Mouse (Mus musculus): ENCODE data around the gene Thsd7a. TPM values are rescaled to one million over a fixed set of nuclear protein-coding genes. Genes with fewer than 3 reads are reported as not detected.

Gene Thsd7a
- polyA plus RNA-seq, 1 experiment from 2014 or later, result 1.2 TPM

GRCm38 (mm10) chr6:12759328-12760193 lies 10.4 kb upstream of the Thsd7a start:
- no peaks in the 10 kb centered on the region for H3K4me1 ChIP-seq (replicated peaks; ENCODE audit: control insufficient read depth, insufficient read depth, low read length)
- ATAC-seq (ENCODE audit: low read depth), result no peak
- 78% methylated on average over 8 of the region's 8 CpGs for WGBS
- H3K4me3 ChIP-seq (ENCODE audit: low read length), result no peak overlapping the region
- H3K4me2 ChIP-seq (ENCODE audit: low read depth, low read length), result no peak overlapping the region
- no peaks in the 10 kb centered on the region for H3K9me3 ChIP-seq (ENCODE audit: control insufficient read depth, low read length)
- H3K27ac ChIP-seq (ENCODE audit: low read length), result no peak overlapping the region
- H3K36me3 ChIP-seq (ENCODE audit: control insufficient read depth, insufficient read depth, low read length), result no peaks in the 10 kb centered on the region
- H3K27me3 ChIP-seq (ENCODE audit: control insufficient read depth, insufficient read depth, low read depth, low read length), result no peaks in the 10 kb centered on the region
- H3K9ac ChIP-seq (ENCODE audit: low read length), result no peak overlapping the region

DNA sequence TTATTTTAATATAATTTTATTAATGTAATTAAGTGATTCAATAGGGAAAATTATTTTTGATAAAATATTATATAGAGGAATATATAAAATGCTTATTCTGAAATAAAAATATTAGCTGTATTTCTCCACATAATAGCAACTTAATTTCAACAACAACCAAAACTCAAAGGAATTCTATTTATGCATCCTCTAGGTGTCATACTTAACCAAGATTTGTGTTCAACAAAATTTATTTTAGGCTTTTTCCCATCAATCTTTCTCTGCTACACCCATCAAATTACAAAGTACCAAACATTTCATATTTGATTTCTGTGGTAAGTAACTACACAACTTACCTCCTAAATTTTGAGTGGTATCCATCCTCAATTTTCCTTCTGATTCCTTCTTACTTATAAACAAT lies 3.1 kb upstream of the Thsd7a start:
- no peak overlapping the region for H3K4me3 ChIP-seq (ENCODE audit: low read length)
- H3K27ac ChIP-seq (ENCODE audit: low read length), result no peak overlapping the region
- no peak overlapping the region for H3K9ac ChIP-seq (ENCODE audit: low read length)
- H3K27me3 ChIP-seq (ENCODE audit: control insufficient read depth, insufficient read depth, low read depth, low read length), result peaks cover 6% of the 10 kb centered on the region; the same call in 1 of the 2 replicates
- H3K4me1 ChIP-seq (replicated peaks; ENCODE audit: control insufficient read depth, insufficient read depth, low read length), result 0 out of 2 replicates have a peak, but pooled peaks cover 5% of the 10 kb centered on the region
- no peaks in the 10 kb centered on the region for H3K9me3 ChIP-seq (ENCODE audit: control insufficient read depth, low read length)
- no peak for ATAC-seq (ENCODE audit: low read depth)
- no peak overlapping the region for H3K4me2 ChIP-seq (ENCODE audit: low read depth, low read length)
- no peaks in the 10 kb centered on the region for H3K36me3 ChIP-seq (ENCODE audit: control insufficient read depth, insufficient read depth, low read length)

DNA sequence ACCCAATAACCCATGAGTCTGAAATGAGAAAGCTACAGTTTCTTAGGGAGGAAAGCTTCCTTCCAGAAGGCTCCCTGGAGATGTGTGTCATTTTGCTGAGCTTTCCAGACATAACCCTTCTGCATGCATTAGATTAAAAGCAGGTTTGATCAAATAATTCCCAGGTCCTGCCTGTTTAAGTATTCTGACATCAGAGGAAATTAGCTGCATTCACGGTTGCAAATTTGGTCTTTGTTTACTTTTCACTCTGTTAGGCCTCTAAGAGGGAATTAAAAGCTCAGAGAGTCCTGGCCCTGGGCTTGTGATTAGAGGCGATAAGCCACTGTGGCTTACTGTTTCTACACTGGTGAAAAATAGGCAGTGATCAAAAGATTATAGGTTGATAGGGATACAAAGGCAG lies 1.2 kb upstream of the Thsd7a start:
- H3K36me3 ChIP-seq (ENCODE audit: control insufficient read depth, insufficient read depth, low read length), result no peaks in the 10 kb centered on the region
- H3K4me3 ChIP-seq (ENCODE audit: low read length), result no peak overlapping the region
- no peaks in the 10 kb centered on the region for H3K9me3 ChIP-seq (ENCODE audit: control insufficient read depth, low read length)
- 0 out of 2 replicates have a peak, but pooled peaks cover 5% of the 10 kb centered on the region for H3K4me1 ChIP-seq (replicated peaks; ENCODE audit: control insufficient read depth, insufficient read depth, low read length)
- peaks cover 6% of the 10 kb centered on the region; the same call in 1 of the 2 replicates for H3K27me3 ChIP-seq (ENCODE audit: control insufficient read depth, insufficient read depth, low read depth, low read length)
- 48% methylated on average over 2 of the region's 2 CpGs for WGBS
- H3K4me2 ChIP-seq (ENCODE audit: low read depth, low read length), result no peak overlapping the region
- ATAC-seq (ENCODE audit: low read depth), result no peak
- H3K27ac ChIP-seq (ENCODE audit: low read length), result no peak overlapping the region
- no peak overlapping the region for H3K9ac ChIP-seq (ENCODE audit: low read length)

- WGBS, result 22% methylated on average over 12 of the region's 12 CpGs
- Histone ChIP-seq H3K9ac (ENCODE audit: low read length) (peak overlapping the region; percentile 66), H3K36me3 (ENCODE audit: control insufficient read depth, insufficient read depth, low read length) (no peaks in the 10 kb centered on the region), H3K4me3 (ENCODE audit: low read length) (peak overlapping the region; percentile 64), H3K4me2 (ENCODE audit: low read depth, low read length) (peak overlapping the region; percentile 94), H3K9me3 (ENCODE audit: control insufficient read depth, low read length) (no peaks in the 10 kb centered on the region), H3K27ac (ENCODE audit: low read length) (no peak overlapping the region), H3K27me3 (ENCODE audit: control insufficient read depth, insufficient read depth, low read depth, low read length) (peaks cover 6% of the 10 kb centered on the region; the same call in 1 of the 2 replicates), H3K4me1 (replicated peaks; ENCODE audit: control insufficient read depth, insufficient read depth, low read length) (0 out of 2 replicates have a peak, but pooled peaks cover 5% of the 10 kb centered on the region)
- no peak for ATAC-seq (ENCODE audit: low read depth)
These were observed 461 bp upstream of the Thsd7a start for GRCm38 (mm10) chr6:12749531-12750210.

GRCm38 (mm10) chr6:12748454-12748786 lies 790 bp downstream of the Thsd7a start:
- Histone ChIP-seq H3K4me1 (replicated peaks; ENCODE audit: control insufficient read depth, insufficient read depth, low read length) (0 out of 2 replicates have a peak, but pooled peaks cover 5% of the 10 kb centered on the region), H3K9me3 (ENCODE audit: control insufficient read depth, low read length) (no peaks in the 10 kb centered on the region), H3K36me3 (ENCODE audit: control insufficient read depth, insufficient read depth, low read length) (no peaks in the 10 kb centered on the region), H3K27me3 (ENCODE audit: control insufficient read depth, insufficient read depth, low read depth, low read length) (peaks cover 6% of the 10 kb centered on the region; the same call in 1 of the 2 replicates), H3K4me3 (ENCODE audit: low read length) (peak overlapping the region; percentile 64), H3K27ac (ENCODE audit: low read length) (no peak overlapping the region), H3K4me2 (ENCODE audit: low read depth, low read length) (peak overlapping the region; percentile 94), H3K9ac (ENCODE audit: low read length) (peak overlapping the region; percentile 66)
- WGBS, result under 1% methylated on average over 6 of the region's 6 CpGs
- peak; percentile 61; the same call in 1 of the 2 replicates for ATAC-seq (ENCODE audit: low read depth)

DNA sequence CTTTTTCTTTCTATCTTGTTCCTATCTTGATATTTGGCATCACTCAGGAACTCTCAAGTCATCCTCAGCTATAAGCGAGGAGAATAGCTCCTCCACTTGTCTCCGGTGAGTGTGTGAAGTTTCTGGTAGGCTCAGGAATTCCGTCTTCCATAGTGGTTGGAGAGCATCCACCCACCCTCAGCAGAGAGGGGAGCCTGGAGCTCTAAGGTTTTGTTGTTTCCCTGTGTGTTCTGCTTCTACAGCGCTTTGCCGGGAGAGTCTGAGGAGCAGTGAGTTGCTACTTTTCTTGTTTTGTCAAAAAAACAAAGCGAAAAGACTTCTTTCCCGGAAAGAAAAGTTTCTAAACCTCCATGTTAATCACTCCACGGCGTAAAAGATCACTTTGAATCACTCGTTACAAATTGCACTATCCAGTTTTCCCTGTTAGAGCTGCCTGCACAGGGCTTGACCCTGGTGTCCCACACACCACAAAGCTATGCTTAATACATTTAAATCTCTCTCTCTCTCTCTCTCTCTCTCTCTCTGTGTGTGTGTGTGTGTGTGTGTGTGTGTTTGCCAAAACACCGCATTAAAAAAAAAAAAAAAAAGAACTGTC lies 1.3 kb downstream of the Thsd7a start:
- no peak overlapping the region for H3K27ac ChIP-seq (ENCODE audit: low read length)
- peak overlapping the region; percentile 64 for H3K4me3 ChIP-seq (ENCODE audit: low read length)
- peak overlapping the region; percentile 94 for H3K4me2 ChIP-seq (ENCODE audit: low read depth, low read length)
- peak overlapping the region; percentile 4 for H3K9ac ChIP-seq (ENCODE audit: low read length)
- H3K36me3 ChIP-seq (ENCODE audit: control insufficient read depth, insufficient read depth, low read length), result no peaks in the 10 kb centered on the region
- peaks cover 6% of the 10 kb centered on the region; the same call in 1 of the 2 replicates for H3K27me3 ChIP-seq (ENCODE audit: control insufficient read depth, insufficient read depth, low read depth, low read length)
- H3K9me3 ChIP-seq (ENCODE audit: control insufficient read depth, low read length), result no peaks in the 10 kb centered on the region
- 0 out of 2 replicates have a peak, but pooled peaks cover 5% of the 10 kb centered on the region for H3K4me1 ChIP-seq (replicated peaks; ENCODE audit: control insufficient read depth, insufficient read depth, low read length)
- no peak for ATAC-seq (ENCODE audit: low read depth)
- WGBS, result 14% methylated on average over 11 of the region's 11 CpGs

GRCm38 (mm10) chr6:12742791-12743190 lies 6.4 kb downstream of the Thsd7a start:
- no peaks in the 10 kb centered on the region for H3K9me3 ChIP-seq (ENCODE audit: control insufficient read depth, low read length)
- H3K4me1 ChIP-seq (replicated peaks; ENCODE audit: control insufficient read depth, insufficient read depth, low read length), result no peaks in the 10 kb centered on the region
- H3K27ac ChIP-seq (ENCODE audit: low read length), result no peak overlapping the region
- H3K4me3 ChIP-seq (ENCODE audit: low read length), result no peak overlapping the region
- ATAC-seq (ENCODE audit: low read depth), result no peak
- H3K4me2 ChIP-seq (ENCODE audit: low read depth, low read length), result no peak overlapping the region
- 0 out of 2 replicates have a peak, but pooled peaks cover 3% of the 10 kb centered on the region for H3K27me3 ChIP-seq (ENCODE audit: control insufficient read depth, insufficient read depth, low read depth, low read length)
- no peak overlapping the region for H3K9ac ChIP-seq (ENCODE audit: low read length)
- WGBS, result 78% methylated on average over 4 of the region's 4 CpGs
- H3K36me3 ChIP-seq (ENCODE audit: control insufficient read depth, insufficient read depth, low read length), result no peaks in the 10 kb centered on the region

GRCm38 (mm10) chr6:12733924-12734323 lies 15.3 kb downstream of the Thsd7a start:
- H3K4me1 ChIP-seq (replicated peaks; ENCODE audit: control insufficient read depth, insufficient read depth, low read length), result no peaks in the 10 kb centered on the region
- H3K27ac ChIP-seq (ENCODE audit: low read length), result no peak overlapping the region
- 60% methylated on average over 3 of the region's 3 CpGs for WGBS
- ATAC-seq (ENCODE audit: low read depth), result no peak
- H3K36me3 ChIP-seq (ENCODE audit: control insufficient read depth, insufficient read depth, low read length), result no peaks in the 10 kb centered on the region
- no peak overlapping the region for H3K4me3 ChIP-seq (ENCODE audit: low read length)
- no peak overlapping the region for H3K9ac ChIP-seq (ENCODE audit: low read length)
- H3K9me3 ChIP-seq (ENCODE audit: control insufficient read depth, low read length), result no peaks in the 10 kb centered on the region
- no peak overlapping the region for H3K4me2 ChIP-seq (ENCODE audit: low read depth, low read length)
- no peaks in the 10 kb centered on the region for H3K27me3 ChIP-seq (ENCODE audit: control insufficient read depth, insufficient read depth, low read depth, low read length)

DNA sequence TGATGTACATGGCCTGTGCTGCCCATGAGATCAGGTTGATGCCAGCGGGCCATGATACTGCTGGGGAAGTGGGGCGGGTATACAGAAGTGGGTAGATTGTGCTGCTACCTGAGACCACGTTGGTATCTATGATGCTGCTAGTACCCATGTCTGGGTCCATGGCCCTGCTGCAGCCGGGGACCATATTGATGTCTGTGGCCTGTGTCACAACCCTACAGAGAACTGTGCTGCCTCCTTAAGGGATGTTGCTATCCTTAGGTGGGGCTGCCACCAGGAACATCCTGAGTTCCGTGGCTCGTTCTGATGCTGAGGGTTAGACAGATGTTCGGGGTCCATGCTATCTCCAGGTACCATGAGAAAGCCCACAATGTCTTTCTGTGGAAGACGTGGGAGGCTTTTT lies 33.1 kb downstream of the Thsd7a start:
- Histone ChIP-seq H3K9ac (ENCODE audit: low read length) (no peak overlapping the region), H3K4me2 (ENCODE audit: low read depth, low read length) (no peak overlapping the region), H3K27ac (ENCODE audit: low read length) (no peak overlapping the region), H3K27me3 (ENCODE audit: control insufficient read depth, insufficient read depth, low read depth, low read length) (no peaks in the 10 kb centered on the region), H3K4me3 (ENCODE audit: low read length) (no peak overlapping the region), H3K9me3 (ENCODE audit: control insufficient read depth, low read length) (no peaks in the 10 kb centered on the region), H3K36me3 (ENCODE audit: control insufficient read depth, insufficient read depth, low read length) (no peaks in the 10 kb centered on the region), H3K4me1 (replicated peaks; ENCODE audit: control insufficient read depth, insufficient read depth, low read length) (no peaks in the 10 kb centered on the region)
- 92% methylated on average over 8 of the region's 8 CpGs for WGBS
- no peak for ATAC-seq (ENCODE audit: low read depth)
